Mouse (Mus musculus) heart, adult 2 months (tissue): Measurements from ENCODE around the gene Hoxa4. TPM values are rescaled to one million over a fixed set of nuclear protein-coding genes. Genes with fewer than 3 reads are reported as not detected.

Experiments used
- DNase-seq, 2 experiments: peaks; one replicate each; pipeline ENCODE4 v3.0.0; 2021
- H3K27ac ChIP-seq: fragments of 200-600 bp; 2 replicates; pipeline ENCODE4 v1.8.1; 2022
- H3K27me3 ChIP-seq: fragments of 200-500 bp; 2 replicates; pipeline ENCODE4 v1.6.1; 2012; ENCODE audit warnings: mild to moderate bottlenecking, low read length, inconsistent platforms, mixed read lengths; ENCODE audit not compliant: control insufficient read depth, insufficient read depth
- H3K36me3 ChIP-seq: fragments of 200-500 bp; 2 replicates; pipeline ENCODE4 v1.6.1; 2012; ENCODE audit warnings: low read length, inconsistent platforms; ENCODE audit not compliant: control insufficient read depth, insufficient read depth
- H3K4me1 ChIP-seq: fragments of 200-500 bp; 2 replicates; pipeline ENCODE4 v1.6.1; 2011; ENCODE audit warnings: low read length; ENCODE audit not compliant: control insufficient read depth, insufficient read depth
- H3K4me3 ChIP-seq: fragments of 200-600 bp; 2 replicates; pipeline ENCODE4 v1.8.1; 2022
- H3K79me2 ChIP-seq: fragments of 200-500 bp; replicated peaks from 2 replicates; pipeline ENCODE4 v1.6.1; 2012; ENCODE audit warnings: mild to moderate bottlenecking, inconsistent platforms, low read length, moderate library complexity, mixed read lengths; ENCODE audit not compliant: control insufficient read depth, insufficient read depth
- H3K9ac ChIP-seq: fragments of 200-500 bp; 2 replicates; pipeline ENCODE4 v1.6.1; 2012; ENCODE audit warnings: low read depth, mild to moderate bottlenecking, control low read depth, inconsistent platforms, low read length, mixed read lengths
- CTCF ChIP-seq: fragments of 200-600 bp; IDR thresholded peaks from 2 replicates; pipeline ENCODE4 v1.8.1; 2022; ENCODE audit warnings: antibody characterized with exemption, mild to moderate bottlenecking, moderate library complexity
- EP300 ChIP-seq: fragments of 200-500 bp; IDR thresholded peaks from 2 replicates; pipeline ENCODE4 v1.6.1; 2011; ENCODE audit warnings: low read depth, low read length, control low read depth; ENCODE audit not compliant: insufficient read depth
- POLR2A ChIP-seq: fragments of 200-500 bp; IDR thresholded peaks from 2 replicates; pipeline ENCODE4 v1.6.1; 2011; ENCODE audit warnings: mild to moderate bottlenecking, low read depth, low read length, control low read depth; ENCODE audit not compliant: insufficient read depth
- WGBS: fragments of 180-500 bp; shearing (Covaris S2); methylation state at CpG from one replicate; pipeline ENCODE4 v1.1.7; 2018; 5-methylcytosine and 5-hydroxymethylcytosine counted together
- intact Hi-C: fragments of 180-260 bp; cut with DNase I; formaldehyde crosslinking; loops from one replicate; pipeline ENCODE4 v1.15.1; 2025
- polyA plus RNA-seq: library from polyadenylated mRNA; depleted of rRNA; stranded (reverse); fragments of >200 nt; gene quantifications from 2 replicates; pipeline ENCODE4 v1.2.3, GENCODE M21; 2012
- total RNA-seq, 2 experiments: library from RNA; stranded (reverse); gene quantifications; 2 replicates each; pipeline ENCODE4 v1.2.3; 2021

Hoxa4 gene
- total and polyA plus RNA-seq, 3 experiments: 0.14 to 0.84 (median 0.34) TPM

GRCm38 (mm10) chr6:52159979-52160378 lies 31.6 kb downstream of the Hoxa4 start:
- Histone ChIP-seq H3K9ac (no peak overlapping the region), H3K4me3 (no peak overlapping the region), H3K27ac (no peak overlapping the region; the same call in 1 of the 2 replicates), H3K27me3 (peaks cover 9% of the 10 kb centered on the region), H3K4me1 (no peaks in the 10 kb centered on the region), H3K79me2 (no peaks in the 10 kb centered on the region), H3K36me3 (no peaks in the 10 kb centered on the region)
- intact Hi-C loops: loop anchor here (2.0 to 5.0 kb wide), 2 partner anchors 31 to 73 kb away; partner anchors contain the start of gene Hoxa4
- TF ChIP-seq CTCF: no peak
- TF ChIP-seq POLR2A: no peak
- TF ChIP-seq EP300: no peak
- WGBS: 19% methylated on average over 9 of the region's 9 CpGs
- no peak for DNase-seq

GRCm38 (mm10) chr6:52159164-52159761 lies 32.3 kb downstream of the Hoxa4 start:
- H3K27me3 ChIP-seq: peaks cover 8% of the 10 kb centered on the region
- H3K27ac ChIP-seq: peak overlapping the region; percentile 79
- H3K79me2 ChIP-seq: no peaks in the 10 kb centered on the region
- H3K4me3 ChIP-seq: peak overlapping the region; percentile 67
- whole genome bisulfite sequencing: 14% methylated on average over 12 of the region's 12 CpGs
- peak in 1 of 2 experiments; percentile 48 for DNase-seq
- no peak overlapping the region for H3K9ac ChIP-seq
- intact Hi-C loops: loop anchor here (2.0 to 5.0 kb wide), 2 partner anchors 32 to 72 kb away; partner anchors contain the start of gene Hoxa4
- no peaks in the 10 kb centered on the region for H3K4me1 ChIP-seq
- H3K36me3 ChIP-seq: no peaks in the 10 kb centered on the region
- no peak for TF ChIP-seq CTCF
- TF ChIP-seq EP300: no peak
- TF ChIP-seq POLR2A: no peak

- H3K4me3 ChIP-seq: peak within 1 kb of the TSS; percentile 67
- H3K79me2 ChIP-seq: no peaks in the 10 kb centered on the region
- H3K27ac ChIP-seq: peak within 1 kb of the TSS; percentile 79
- H3K27me3 ChIP-seq: peaks cover 4% of the 10 kb centered on the region; the same call in 1 of the 2 replicates
- peak; percentile 73 to 77 for DNase-seq
- under 1% methylated on average over 55 of the region's 55 CpGs for WGBS
- no peaks in the 10 kb centered on the region for H3K36me3 ChIP-seq
- TF ChIP-seq EP300 (no peak), CTCF (no peak), POLR2A (peak; percentile 41; the same call in 1 of the 2 replicates)
- H3K9ac ChIP-seq: peak within 1 kb of the TSS; percentile 64
- no peaks in the 10 kb centered on the region for H3K4me1 ChIP-seq
- intact Hi-C loops: loop anchor here (2.0 to 5.0 kb wide), 2 partner anchors 32 to 71 kb away; partner anchors contain the start of gene Hoxa4
Measured at GRCm38 (mm10) chr6:52158276-52159051, 33.1 kb downstream of the Hoxa4 start, which contains the start of gene Hoxa1. Hoxa1 (minus strand) TSS chr6:52158317.

GRCm38 (mm10) chr6:52157466-52158275 lies 33.9 kb downstream of the Hoxa4 start:
- no peaks in the 10 kb centered on the region for H3K79me2 ChIP-seq
- H3K9ac ChIP-seq: 0 out of 2 replicates have a peak overlapping the region, but pooled peaks have one; percentile 7
- WGBS: 5% methylated on average over 31 of the region's 32 CpGs
- intact Hi-C loops: loop anchor here (2.0 to 5.0 kb wide), 2 partner anchors 33 to 70 kb away; partner anchors contain the start of gene Hoxa4
- H3K27me3 ChIP-seq: peaks cover 4% of the 10 kb centered on the region; the same call in 1 of the 2 replicates
- no peak overlapping the region; the same call in 1 of the 2 replicates for H3K27ac ChIP-seq
- DNase-seq: no peak
- no peaks in the 10 kb centered on the region for H3K36me3 ChIP-seq
- TF ChIP-seq EP300 (no peak), CTCF (no peak), POLR2A (no peak)
- no peaks in the 10 kb centered on the region for H3K4me1 ChIP-seq
- H3K4me3 ChIP-seq: peak overlapping the region; percentile 67

GRCm38 (mm10) chr6:52156551-52157200 lies 34.9 kb downstream of the Hoxa4 start:
- Histone ChIP-seq H3K9ac (no peak overlapping the region), H3K79me2 (no peaks in the 10 kb centered on the region), H3K36me3 (no peaks in the 10 kb centered on the region), H3K27ac (no peak overlapping the region), H3K4me1 (no peaks in the 10 kb centered on the region), H3K27me3 (peaks cover 6% of the 10 kb centered on the region; the same call in 1 of the 2 replicates), H3K4me3 (no peak overlapping the region)
- 10% methylated on average over 20 of the region's 20 CpGs for WGBS
- intact Hi-C loops: loop anchor here (5.0 kb wide), 1 partner anchor 69 kb away; no protein-coding TSS in a partner anchor
- no peak for TF ChIP-seq EP300
- TF ChIP-seq POLR2A: no peak
- TF ChIP-seq CTCF: no peak
- no peak for DNase-seq
